25 mouse cellular contexts compared by ENCODE assay signal in genomic region chr1:131734657-131735273, GRCm38 (mm10). TPM values are rescaled to one million over a fixed set of nuclear protein-coding genes. Genes with fewer than 3 reads are reported as not detected.
"Had no signal": no experiment of that assay in that cellular context is flagged by ENCODE, and none has a peak within 500 bp of the region (broad histone marks: within the 10 kb centered on the region; RNA-seq: fewer than 3 reads in every experiment).

No protein-coding gene starts in this region.

- ATAC-seq: inflammation-experienced regulatory T-cells, adult 6 months; intestine, embryonic 15.5 days; intestine, postnatal 0 days; liver, embryonic 12.5 days had no signal

- H3K9me3 ChIP-seq: heart, embryonic 10.5 days; heart, embryonic 12.5 days; hindbrain, embryonic 13.5 days; hindbrain, embryonic 15.5 days; intestine, embryonic 15.5 days; limb, embryonic 10.5 days; limb, embryonic 12.5 days; liver, embryonic 12.5 days had no signal

- H3K4me3 ChIP-seq: heart, embryonic 10.5 days; heart, embryonic 12.5 days; hindbrain, embryonic 13.5 days; hindbrain, embryonic 15.5 days; intestine, embryonic 15.5 days; layer of hippocampus, adult 2 months; left cerebral cortex, adult 2 months; limb, embryonic 10.5 days; limb, embryonic 12.5 days; liver, embryonic 12.5 days had no signal

- H3K27ac ChIP-seq: hindbrain, embryonic 13.5 days; hindbrain, embryonic 15.5 days; intestine, embryonic 15.5 days; layer of hippocampus, adult 2 months; left cerebral cortex, adult 2 months; limb, embryonic 10.5 days; limb, embryonic 12.5 days; liver, embryonic 12.5 days had no signal

- H3K4me2 ChIP-seq: heart, embryonic 12.5 days; hindbrain, embryonic 13.5 days; hindbrain, embryonic 15.5 days; intestine, embryonic 15.5 days; limb, embryonic 12.5 days; liver, embryonic 12.5 days had no signal

- H3K36me3 ChIP-seq: heart, embryonic 10.5 days; heart, embryonic 12.5 days; hindbrain, embryonic 13.5 days; hindbrain, embryonic 15.5 days; intestine, embryonic 15.5 days; limb, embryonic 10.5 days; limb, embryonic 12.5 days; liver, embryonic 12.5 days had no signal

- H3K27me3 ChIP-seq: heart, embryonic 12.5 days; hindbrain, embryonic 13.5 days; hindbrain, embryonic 15.5 days; intestine, embryonic 15.5 days; limb, embryonic 12.5 days had no signal

- H3K4me1 ChIP-seq: hindbrain, embryonic 13.5 days; hindbrain, embryonic 15.5 days; intestine, embryonic 15.5 days; limb, embryonic 10.5 days; limb, embryonic 12.5 days had no signal

- DNase-seq: gastrocnemius, postnatal 14 days; gastrocnemius, postnatal 36 days; heart, adult 18-20 months; heart, postnatal 10 days; heart, postnatal 4 days; kidney, adult 8-10 months; kidney, postnatal 10 days; kidney, postnatal 25 days; kidney, postnatal 4 days; liver had no signal

- H3K9ac ChIP-seq: heart, embryonic 12.5 days; hindbrain, embryonic 13.5 days; hindbrain, embryonic 15.5 days; intestine, embryonic 15.5 days; limb, embryonic 12.5 days; liver, embryonic 12.5 days had no signal

RNA-seq across cellular contexts. Expression of gene Slc26a9, which starts 9.1 kb away (rescaled TPM):
- total RNA-seq: gastrocnemius, adult 18-20 months; gastrocnemius, adult 8-10 months; gastrocnemius, postnatal 14 days; gastrocnemius, postnatal 36 days; heart, postnatal 10 days; heart, postnatal 25 days had no signal
- polyA plus RNA-seq: inflammation-experienced regulatory T-cells, adult 6 months; limb, embryonic 10.5 days; limb, embryonic 12.5 days; liver, embryonic 12.5 days had no signal
